Mouse (Mus musculus) A20 (cell line): ENCODE results near the gene Cdrt4.

Experiments
- DNase-seq: peaks from one replicate; pipeline ENCODE4 v3.0.0-alpha.2; 2011; ENCODE audit warnings: low read depth, low spot score

Gene Cdrt4

DNA sequence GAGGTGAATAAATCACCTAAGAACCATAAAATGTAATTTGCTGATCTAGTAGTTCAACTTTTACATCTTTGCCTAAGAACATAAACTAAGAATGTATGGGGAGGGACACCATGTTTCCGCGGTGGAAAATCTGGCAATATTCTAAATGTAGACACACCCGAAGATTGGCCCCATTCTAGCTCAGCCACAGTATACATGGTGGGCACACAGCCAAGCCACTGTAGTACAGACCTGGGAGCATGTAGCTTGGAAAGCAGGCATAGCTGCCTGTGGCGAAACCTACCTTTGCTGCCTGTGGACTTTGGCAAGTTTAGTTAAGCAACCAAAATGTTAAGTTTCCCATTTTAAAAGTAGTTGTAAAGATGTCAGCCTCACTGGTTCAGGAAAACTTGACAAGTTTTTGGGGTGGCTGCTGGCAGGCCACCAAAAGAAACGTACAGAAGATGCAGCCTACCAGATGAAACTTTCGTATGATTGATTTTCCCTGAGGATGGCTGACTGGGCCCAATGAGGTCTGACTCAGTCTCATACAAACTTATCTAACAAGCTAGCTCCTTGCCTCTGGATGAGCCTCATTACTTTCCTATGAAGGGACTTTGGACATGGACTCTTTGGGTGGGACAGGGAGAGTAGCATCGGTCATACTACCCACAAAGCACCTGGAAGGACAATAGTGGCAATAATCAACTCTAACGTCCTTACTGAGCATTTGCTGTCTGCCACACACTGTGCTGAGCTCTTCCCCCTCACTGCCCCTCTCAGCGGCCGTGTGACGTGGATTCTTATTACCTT lies 84.6 kb downstream of the Cdrt4 start:
- DNase-seq, result no peak

DNA sequence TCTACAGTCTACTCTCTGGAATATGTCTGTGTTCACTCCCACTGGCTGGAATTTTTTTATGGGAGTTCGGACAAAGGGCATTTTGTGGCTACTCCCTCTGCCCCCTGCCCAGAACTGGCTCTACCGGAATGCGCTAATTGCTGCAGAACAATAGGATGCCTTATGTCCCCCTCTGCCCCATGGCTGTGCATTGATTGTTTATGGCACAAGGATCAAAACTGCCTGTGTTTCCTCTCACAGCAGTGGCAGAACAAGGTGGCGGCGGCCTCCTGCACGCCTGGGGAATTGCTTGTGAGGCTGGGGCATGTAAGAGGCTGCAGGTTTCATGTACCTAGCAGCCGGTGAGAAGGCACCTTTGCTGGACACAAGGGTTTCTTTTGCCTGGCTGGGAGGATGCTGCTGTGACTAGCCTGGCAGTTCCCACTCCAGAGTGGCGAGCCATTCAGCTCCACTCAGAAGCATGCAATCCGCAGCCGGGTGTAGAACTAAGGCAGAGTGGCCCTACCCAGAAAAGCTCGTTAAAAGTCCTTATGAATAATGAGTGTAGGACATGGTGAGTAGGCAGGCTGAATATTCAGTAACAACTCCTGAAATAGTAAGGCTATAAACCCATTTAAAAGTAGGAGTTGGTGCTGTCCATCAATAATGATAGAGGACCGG lies 89.1 kb downstream of the Cdrt4 start:
- no peak for DNase-seq
